Mouse (Mus musculus) layer of hippocampus, adult 9-10 months (tissue): ENCODE data around the gene Dram1.

Experiments
- DNase-seq: peaks from one replicate; pipeline ENCODE4 v3.0.0; 2022; ENCODE audit warnings: low spot score

The Dram1 gene

DNA sequence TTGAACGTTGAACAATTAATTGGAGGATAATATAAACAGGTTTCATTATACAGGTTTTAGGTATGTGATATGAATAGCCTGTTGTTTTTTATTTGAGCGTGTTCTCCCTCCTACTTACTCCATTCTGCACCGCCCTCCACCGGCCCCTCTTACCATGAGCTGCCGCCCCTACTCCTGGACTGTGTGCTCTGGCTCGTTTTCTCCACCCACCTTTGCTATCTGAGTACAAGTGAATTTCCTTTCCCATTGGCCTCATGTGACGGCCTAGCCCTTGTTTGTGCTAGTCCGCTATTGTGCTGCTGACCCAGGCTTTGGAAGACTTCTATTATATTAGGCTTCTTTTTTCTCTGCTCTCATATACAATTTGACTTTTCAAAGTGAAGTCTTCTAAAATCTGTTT, 91.6 kb downstream of the Dram1 start:
- DNase-seq: no peak

DNA sequence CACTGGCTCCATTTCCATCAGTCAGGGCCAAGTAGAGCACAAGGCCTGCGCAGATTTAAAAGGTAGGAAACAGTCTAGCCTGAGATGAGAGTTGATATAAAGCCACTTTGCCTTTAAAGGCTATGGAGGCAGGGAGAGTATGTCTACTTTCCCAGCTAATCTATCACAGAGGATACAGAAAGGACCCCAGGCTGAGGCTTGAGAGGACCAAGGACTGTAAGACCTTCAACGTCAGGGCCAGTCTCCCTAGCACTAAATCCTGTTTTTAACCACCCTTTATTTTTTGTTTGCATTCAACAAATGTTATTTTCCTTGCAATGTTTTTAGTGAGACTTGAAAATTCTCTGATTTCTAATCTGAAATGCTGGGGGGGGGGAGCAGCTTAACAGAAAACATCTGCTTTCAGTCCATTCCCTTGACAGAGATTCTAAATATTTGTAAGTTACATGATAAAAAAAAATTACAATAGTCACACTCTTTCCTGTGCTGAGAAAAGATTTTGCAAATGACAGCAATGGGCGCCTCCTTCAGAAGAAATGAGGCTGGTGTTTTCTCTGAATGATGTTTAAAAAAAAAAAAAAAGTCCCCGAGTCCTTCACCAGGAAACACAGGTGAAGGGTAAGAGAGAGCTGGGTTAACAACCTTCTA, 94.4 kb downstream of the Dram1 start:
- no peak for DNase-seq

DNA sequence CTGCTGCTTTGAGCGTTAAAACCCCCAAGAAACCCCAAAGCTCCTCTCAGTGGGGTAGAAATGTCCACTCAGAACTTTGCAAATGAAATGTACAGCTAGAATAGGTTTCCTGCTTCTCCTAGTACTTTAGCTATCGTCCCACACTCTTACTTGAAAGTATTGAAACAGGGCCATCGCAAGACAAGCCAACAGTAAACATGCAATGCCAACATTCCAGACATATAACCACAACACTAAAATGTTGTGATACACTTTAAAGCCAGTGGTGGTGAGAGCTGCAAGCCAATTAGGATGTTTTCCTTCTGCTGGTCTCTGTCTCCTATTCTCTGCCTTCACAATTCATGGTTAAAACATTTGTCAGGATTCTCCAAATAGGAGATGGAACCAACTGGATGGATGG, 97.2 kb downstream of the Dram1 start:
- DNase-seq: no peak

DNA sequence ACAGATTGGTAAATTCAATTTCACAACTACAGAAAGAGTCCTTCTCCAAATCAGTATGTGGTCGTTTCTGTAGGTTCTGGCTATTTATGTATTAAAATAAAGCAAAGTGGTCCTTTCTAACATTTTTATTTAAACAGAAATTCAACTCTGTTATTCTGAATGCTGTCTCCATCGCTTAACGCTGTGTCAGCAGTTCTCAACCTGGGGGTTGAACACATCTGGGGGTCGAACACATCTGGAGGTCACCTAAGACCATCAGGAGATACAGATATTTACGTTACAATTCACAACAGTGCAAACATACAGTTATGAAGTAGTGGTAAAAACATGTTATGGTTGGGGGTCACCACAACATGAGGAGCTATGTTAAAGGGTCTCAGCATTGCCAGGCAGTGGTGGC, 104.8 kb downstream of the Dram1 start:
- no peak for DNase-seq
